Mouse (Mus musculus) embryonic facial prominence, embryonic 14.5 days (tissue): Measurements from ENCODE around the gene Ctbp1. TPM values are rescaled to one million over a fixed set of nuclear protein-coding genes. Genes with fewer than 3 reads are reported as not detected.

Experiments
- ATAC-seq: fragments of 200-750 bp; cut with Nextera tagmentation; 2 replicates; pipeline ENCODE4 v1.8.0; 2017; ENCODE audit warnings: low read depth, moderate number of reproducible peaks, moderate TSS enrichment
- DNase-seq: peaks from one replicate; pipeline ENCODE4 v3.0.0-alpha.2; 2015; ENCODE audit warnings: low spot score
- H3K27ac ChIP-seq: fragments of 300-500 bp; sonication (generic); replicated peaks from 2 replicates; pipeline ENCODE4 v1.5.1; 2014; ENCODE audit warnings: low read depth, mild to moderate bottlenecking, low read length, moderate library complexity
- H3K27me3 ChIP-seq: fragments of 300-500 bp; sonication (generic); replicated peaks from 2 replicates; pipeline ENCODE4 v1.6.1; 2014; ENCODE audit warnings: low read length; ENCODE audit not compliant: control insufficient read depth, insufficient read depth
- H3K36me3 ChIP-seq: fragments of 300-500 bp; sonication (generic); 2 replicates; pipeline ENCODE4 v1.6.1; 2014; ENCODE audit warnings: low read length, mixed read lengths; ENCODE audit not compliant: control insufficient read depth, insufficient read depth
- H3K4me1 ChIP-seq: fragments of 300-500 bp; sonication (generic); 2 replicates; pipeline ENCODE4 v1.6.1; 2014; ENCODE audit warnings: antibody characterized with exemption, low read length; ENCODE audit not compliant: control insufficient read depth, insufficient read depth
- H3K4me2 ChIP-seq: fragments of 300-500 bp; sonication (generic); 2 replicates; pipeline ENCODE4 v1.6.1; 2014; ENCODE audit warnings: low read depth, mild to moderate bottlenecking, low read length, moderate library complexity, mixed read lengths
- H3K4me3 ChIP-seq: fragments of 300-500 bp; sonication (generic); 2 replicates; pipeline ENCODE4 v1.5.1; 2014; ENCODE audit warnings: low read depth, mild to moderate bottlenecking, low read length
- H3K9ac ChIP-seq: fragments of 300-500 bp; sonication (generic); 2 replicates; pipeline ENCODE4 v1.6.1; 2014; ENCODE audit warnings: low read depth, mild to moderate bottlenecking, low read length, moderate library complexity, mixed read lengths
- H3K9me3 ChIP-seq: fragments of 300-500 bp; sonication (generic); 2 replicates; pipeline ENCODE4 v1.6.1; 2016; ENCODE audit warnings: low read length; ENCODE audit not compliant: control insufficient read depth
- WGBS: fragments of 180-500 bp; shearing (Covaris S2); extraction: QIAGEN DNeasy Blood & Tissue Kit; methylation state at CpG from one replicate; pipeline ENCODE4 v1.1.7; 2014; 5-methylcytosine and 5-hydroxymethylcytosine counted together
- polyA plus RNA-seq: library from polyadenylated mRNA; unstranded; fragments of >200 nt; fragmentation: Nextera tagmentation; extraction: Ambion mirVana; gene quantifications from 2 replicates; pipeline ENCODE4 v1.2.1, GENCODE M21; 2014

Ctbp1 gene
- polyA plus RNA-seq, 1 experiment from 2014 or later = 290 TPM

GRCm38 (mm10) chr5:33210515-33210914, 64.3 kb downstream of the Ctbp1 start:
- WGBS = 93% methylated on average over 3 of the region's 3 CpGs
- Histone ChIP-seq H3K4me2 (no peak overlapping the region), H3K36me3 (no peaks in the 10 kb centered on the region), H3K4me1 (no peaks in the 10 kb centered on the region), H3K27ac (no peak overlapping the region), H3K27me3 (no peaks in the 10 kb centered on the region), H3K9ac (no peak overlapping the region), H3K9me3 (no peaks in the 10 kb centered on the region), H3K4me3 (no peak overlapping the region)
- ATAC-seq = no peak
- no peak for DNase-seq

- H3K9ac ChIP-seq = no peak overlapping the region
- 69% methylated on average over 14 of the region's 14 CpGs for WGBS
Measured at GRCm38 (mm10) chr5:33208533-33209245, 66.1 kb downstream of the Ctbp1 start.

GRCm38 (mm10) chr5:33207136-33207535, 67.7 kb downstream of the Ctbp1 start:
- Histone ChIP-seq H3K4me2 (no peak overlapping the region), H3K4me1 (no peaks in the 10 kb centered on the region), H3K36me3 (no peaks in the 10 kb centered on the region), H3K9me3 (no peaks in the 10 kb centered on the region), H3K4me3 (no peak overlapping the region), H3K27ac (no peak overlapping the region), H3K9ac (no peak overlapping the region), H3K27me3 (no peaks in the 10 kb centered on the region)
- no peak for DNase-seq
- 51% methylated on average over 9 of the region's 9 CpGs for WGBS
- ATAC-seq = no peak

More at GRCm38 (mm10) chr5:33208533-33209245, 66.1 kb downstream of the Ctbp1 start:
- DNase-seq (no peak), ATAC-seq (no peak)
- no peaks in the 10 kb centered on the region for H3K9me3 ChIP-seq
- H3K27ac ChIP-seq = no peak overlapping the region
- H3K36me3 ChIP-seq = no peaks in the 10 kb centered on the region
- no peak overlapping the region for H3K4me2 ChIP-seq
- H3K4me1 ChIP-seq = no peaks in the 10 kb centered on the region
- H3K4me3 ChIP-seq = no peak overlapping the region
- no peaks in the 10 kb centered on the region for H3K27me3 ChIP-seq

GRCm38 (mm10) chr5:33206328-33206727, 68.5 kb downstream of the Ctbp1 start:
- no peak overlapping the region for H3K9ac ChIP-seq
- ATAC-seq (no peak), DNase-seq (no peak)
- H3K4me2 ChIP-seq = no peak overlapping the region
- no peaks in the 10 kb centered on the region for H3K9me3 ChIP-seq
- no peaks in the 10 kb centered on the region for H3K36me3 ChIP-seq
- 85% methylated on average over 7 of the region's 7 CpGs for WGBS
- no peaks in the 10 kb centered on the region for H3K4me1 ChIP-seq
- no peak overlapping the region for H3K4me3 ChIP-seq
- H3K27ac ChIP-seq = no peak overlapping the region
- H3K27me3 ChIP-seq = no peaks in the 10 kb centered on the region

- Histone ChIP-seq H3K9me3 (no peaks in the 10 kb centered on the region), H3K36me3 (no peaks in the 10 kb centered on the region), H3K27me3 (no peaks in the 10 kb centered on the region), H3K4me2 (no peak overlapping the region), H3K4me1 (no peaks in the 10 kb centered on the region), H3K4me3 (no peak overlapping the region), H3K9ac (no peak overlapping the region), H3K27ac (no peak overlapping the region)
- no peak for ATAC-seq
- no peak for DNase-seq
- 67% methylated on average over 7 of the region's 7 CpGs for WGBS
Measured at GRCm38 (mm10) chr5:33204284-33204683, 70.5 kb downstream of the Ctbp1 start.

- peak overlapping the region; percentile 46 for H3K4me2 ChIP-seq
- no peaks in the 10 kb centered on the region for H3K27me3 ChIP-seq
- peak overlapping the region; percentile 13; the same call in 1 of the 2 replicates for H3K4me3 ChIP-seq
- H3K4me1 ChIP-seq = no peaks in the 10 kb centered on the region
- no peak overlapping the region for H3K27ac ChIP-seq
- 8% methylated on average over 9 of the region's 9 CpGs for WGBS
- 0 out of 2 replicates have a peak overlapping the region, but pooled peaks have one; percentile 14 for H3K9ac ChIP-seq
- H3K36me3 ChIP-seq = no peaks in the 10 kb centered on the region
- DNase-seq = peak; percentile 90
- H3K9me3 ChIP-seq = no peaks in the 10 kb centered on the region
- ATAC-seq = peak; percentile 89
Measured at GRCm38 (mm10) chr5:33203691-33204242, 71.0 kb downstream of the Ctbp1 start.

GRCm38 (mm10) chr5:33203171-33203565, 71.6 kb downstream of the Ctbp1 start:
- whole genome bisulfite sequencing = 81% methylated on average over 6 of the region's 6 CpGs
- Histone ChIP-seq H3K36me3 (no peaks in the 10 kb centered on the region), H3K9me3 (no peaks in the 10 kb centered on the region), H3K4me3 (no peak overlapping the region), H3K27me3 (no peaks in the 10 kb centered on the region), H3K27ac (no peak overlapping the region), H3K9ac (no peak overlapping the region), H3K4me1 (no peaks in the 10 kb centered on the region), H3K4me2 (no peak overlapping the region)
- DNase-seq (no peak), ATAC-seq (no peak)

GRCm38 (mm10) chr5:33202516-33203170, 72.2 kb downstream of the Ctbp1 start:
- Histone ChIP-seq H3K4me3 (no peak overlapping the region), H3K4me1 (no peaks in the 10 kb centered on the region), H3K4me2 (no peak overlapping the region), H3K9ac (no peak overlapping the region), H3K9me3 (no peaks in the 10 kb centered on the region), H3K36me3 (no peaks in the 10 kb centered on the region), H3K27ac (no peak overlapping the region), H3K27me3 (no peaks in the 10 kb centered on the region)
- ATAC-seq = no peak
- 88% methylated on average over 13 of the region's 13 CpGs for WGBS
- no peak for DNase-seq
